Mouse (Mus musculus) gastrocnemius, postnatal 4 days (tissue): ENCODE data around the gene Nme7. TPM values are rescaled to one million over a fixed set of nuclear protein-coding genes. Genes with fewer than 3 reads are reported as not detected.

Experiments
- DNase-seq, 2 experiments: peaks; one replicate each; pipeline ENCODE4 v3.0.0; 2021 to 2022; ENCODE audit warnings: low spot score in 2 of 2, mixed read lengths in 2 of 2
- total RNA-seq, 2 experiments: library from RNA; stranded (reverse); gene quantifications; 2 replicates each; pipeline ENCODE4 v1.2.3; 2021

Gene Nme7
- total RNA-seq, 2 experiments from 2014 or later = 7.7 to 8.5 TPM

DNA sequence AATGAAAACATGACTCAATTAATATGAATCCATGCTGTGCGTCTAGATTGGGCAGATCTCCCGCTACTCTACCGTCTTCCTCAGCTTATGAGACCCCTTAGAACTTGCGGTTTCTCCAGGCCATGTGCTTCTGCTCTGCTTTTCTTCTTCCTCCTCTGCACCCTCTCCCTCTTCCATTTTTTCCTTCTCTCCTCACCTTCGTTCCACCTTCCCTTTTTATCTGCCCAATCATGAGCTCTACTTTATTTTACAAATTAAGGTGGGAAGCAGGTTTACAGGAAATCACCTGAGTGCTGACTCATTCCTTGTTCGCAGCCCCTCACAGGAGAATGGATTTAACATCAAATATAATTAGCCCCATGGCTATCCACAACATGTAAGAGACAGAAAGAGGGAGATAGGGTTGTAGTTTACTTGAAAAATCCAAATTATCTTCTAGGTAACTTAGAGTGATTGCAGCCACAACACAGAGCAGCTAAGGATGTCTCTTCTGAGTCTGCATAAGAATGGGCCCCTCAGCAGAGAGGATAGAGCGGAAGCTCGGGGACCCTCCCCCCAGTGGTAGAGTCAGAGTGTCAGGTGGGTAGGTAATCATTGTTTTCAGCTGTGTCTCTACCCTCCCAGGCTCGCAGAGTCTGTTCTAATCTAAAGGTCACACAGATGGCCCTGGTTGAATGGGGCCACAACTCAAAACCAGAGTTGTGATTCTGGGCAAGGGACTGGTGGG is 73.0 kb downstream of the Nme7 start:
- DNase-seq = no peak

DNA sequence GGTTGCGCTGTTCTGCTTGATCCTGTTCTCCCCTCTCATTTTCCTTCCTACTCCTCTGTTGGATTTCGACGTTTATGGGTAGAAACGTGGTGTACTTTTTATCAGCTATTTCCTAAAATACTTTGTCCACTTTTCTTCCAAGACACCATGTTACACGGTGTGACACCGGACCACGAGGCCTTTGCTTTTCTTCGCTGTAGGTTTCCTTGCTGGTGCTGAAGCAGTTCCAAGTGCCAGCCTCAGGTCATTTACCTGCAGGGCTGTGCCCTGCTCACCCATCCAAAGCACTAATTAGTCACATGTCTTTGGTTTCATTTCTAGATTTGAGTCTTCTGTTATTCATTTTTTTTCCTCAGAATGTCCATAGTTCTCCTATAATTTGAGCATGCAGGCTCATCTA is 79.7 kb downstream of the Nme7 start:
- DNase-seq = no peak

DNA sequence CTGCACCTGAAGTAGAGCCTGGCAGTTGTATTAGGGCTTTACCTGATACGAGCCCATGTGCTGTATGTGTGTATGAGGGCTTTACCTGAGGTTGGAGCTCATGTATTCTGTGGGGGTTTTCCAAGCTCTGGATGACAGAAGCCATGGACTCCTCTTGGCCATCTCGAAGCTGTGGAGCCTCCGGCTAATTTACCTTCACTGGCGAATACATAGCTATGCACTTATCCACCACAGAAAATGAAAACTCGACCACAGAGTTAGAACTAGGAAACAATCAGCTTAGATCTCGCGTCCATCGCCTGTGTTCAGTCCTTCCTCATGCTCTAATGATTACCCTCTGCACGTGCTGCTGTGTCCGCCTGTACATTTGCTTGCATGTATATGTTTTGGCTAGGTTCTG is 80.4 kb downstream of the Nme7 start:
- no peak for DNase-seq

DNA sequence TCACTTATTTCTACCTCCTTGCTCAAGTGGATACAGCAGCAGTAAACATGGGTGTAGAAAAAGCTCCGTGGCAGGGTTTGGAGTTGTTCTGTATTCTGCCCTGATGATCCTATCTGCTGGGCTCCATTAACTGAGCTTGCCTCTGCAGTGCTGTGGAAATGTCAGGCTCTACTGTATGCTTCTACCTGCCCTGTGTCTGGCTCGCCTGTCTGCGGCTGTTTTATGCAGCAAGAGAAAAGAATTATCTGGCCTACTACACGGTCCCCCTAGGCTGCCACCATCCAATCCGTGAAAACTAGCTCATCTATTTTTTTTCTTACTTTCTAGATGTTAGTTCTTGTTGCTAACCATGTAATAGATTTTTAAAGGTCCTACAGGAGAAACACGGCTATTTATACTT is 81.1 kb downstream of the Nme7 start:
- DNase-seq = no peak

GRCm38 (mm10) chr1:164389743-164390142 is 85.8 kb downstream of the Nme7 start:
- DNase-seq = no peak

DNA sequence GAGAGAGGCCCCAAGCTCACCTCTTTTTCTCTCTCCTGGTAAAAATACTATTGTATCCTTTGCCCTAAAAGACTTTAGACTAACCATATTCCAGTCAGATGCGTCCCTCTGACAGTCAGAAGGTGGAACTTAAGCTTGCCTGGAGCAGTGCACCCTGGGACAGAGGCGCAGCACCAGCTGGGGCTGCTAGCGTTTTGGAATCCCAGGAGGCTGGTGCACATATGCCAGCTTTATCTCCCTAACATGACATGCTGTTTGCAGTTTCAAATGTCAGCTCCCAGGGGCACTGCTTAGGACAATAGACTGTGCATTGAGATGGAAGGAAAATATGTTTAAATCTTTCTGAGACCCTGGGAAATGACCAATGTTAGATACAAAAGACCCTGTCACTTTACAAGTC is 88.3 kb downstream of the Nme7 start:
- no peak for DNase-seq

- no peak for DNase-seq
Observed at GRCm38 (mm10) chr1:164395131-164395780, 91.3 kb downstream of the Nme7 start.

DNA sequence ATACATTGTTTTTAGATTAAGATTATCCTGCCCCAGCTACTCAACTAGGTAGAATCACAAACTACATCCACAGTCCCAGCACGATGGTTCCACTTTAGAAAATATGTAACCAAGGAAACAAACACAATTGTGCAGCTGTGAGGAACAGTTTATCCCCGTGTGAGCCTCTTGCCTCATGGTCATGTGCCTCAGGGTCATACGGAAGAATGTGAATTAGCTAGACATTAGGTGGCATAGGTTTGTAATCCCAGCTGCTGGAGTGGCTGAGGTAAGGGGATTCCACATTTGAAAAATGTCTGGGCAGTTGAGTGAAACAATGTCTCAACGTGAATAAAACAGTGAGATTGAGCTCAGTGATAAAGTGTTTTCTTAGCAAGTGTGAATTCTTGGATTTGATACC is 93.8 kb downstream of the Nme7 start:
- no peak for DNase-seq

DNA sequence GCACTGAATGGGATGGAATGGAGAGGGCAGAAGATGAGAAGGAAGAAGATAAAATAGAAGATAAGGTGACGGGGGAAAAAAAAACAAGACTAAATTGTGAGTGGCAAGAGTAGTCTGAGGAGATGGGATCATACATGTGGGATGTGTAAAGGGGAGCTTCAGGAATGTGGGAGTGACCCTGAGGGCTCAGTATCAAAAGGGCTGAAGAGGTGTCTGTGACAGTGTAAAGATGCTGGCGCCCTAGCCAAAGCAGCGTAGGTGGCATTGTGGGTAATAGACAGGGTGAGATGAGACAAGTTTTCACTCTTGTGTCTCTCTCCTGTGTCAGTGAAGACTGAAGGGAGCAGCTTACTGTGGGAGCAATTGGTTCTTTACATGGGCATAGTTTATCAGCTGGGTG is 95.7 kb downstream of the Nme7 start:
- DNase-seq = no peak

GRCm38 (mm10) chr1:164405385-164405802 is 101.5 kb downstream of the Nme7 start:
- DNase-seq = no peak

DNA sequence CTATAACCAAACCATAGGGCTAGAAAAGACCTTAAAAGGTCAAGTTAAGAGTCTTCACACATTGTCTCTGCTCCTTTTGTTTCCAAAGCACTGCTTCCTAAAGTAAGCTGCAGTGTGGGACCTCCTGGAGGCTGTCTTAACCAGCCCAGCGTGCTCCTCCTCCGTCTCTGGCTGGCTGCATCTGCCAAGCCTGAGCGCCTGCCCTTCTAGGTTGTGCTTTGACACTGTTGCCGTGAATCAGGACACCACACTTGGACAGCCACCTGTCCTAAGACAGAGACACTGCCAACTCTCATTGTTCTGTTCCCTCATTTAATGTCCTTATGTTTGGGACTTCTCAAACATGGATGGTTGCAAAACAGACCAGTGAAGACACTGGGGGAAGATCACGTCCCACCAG is 102.6 kb downstream of the Nme7 start:
- no peak for DNase-seq

GRCm38 (mm10) chr1:164408655-164409054 is 104.7 kb downstream of the Nme7 start:
- no peak for DNase-seq

- no peak for DNase-seq
Observed at GRCm38 (mm10) chr1:164411306-164411705, 107.4 kb downstream of the Nme7 start.

DNA sequence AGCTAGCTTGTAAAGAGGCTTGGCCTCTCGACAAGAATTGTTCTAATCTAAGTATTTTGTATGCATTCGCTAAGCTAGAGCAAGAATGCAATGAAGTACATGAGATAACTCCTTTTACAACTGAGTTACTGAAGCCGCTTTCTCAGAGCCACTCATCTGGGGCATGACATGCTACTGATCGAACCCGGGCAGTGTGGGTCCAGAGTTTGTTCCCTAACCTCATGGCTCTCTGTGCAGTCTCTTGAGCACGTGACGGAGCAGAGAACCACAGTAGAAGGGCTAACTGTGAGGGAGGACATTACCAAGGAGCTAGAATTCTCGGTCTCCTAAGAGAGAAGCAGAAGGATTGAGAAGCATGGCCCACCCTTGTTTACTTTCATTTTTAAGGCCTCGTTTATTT is 109.0 kb downstream of the Nme7 start:
- DNase-seq = no peak

DNA sequence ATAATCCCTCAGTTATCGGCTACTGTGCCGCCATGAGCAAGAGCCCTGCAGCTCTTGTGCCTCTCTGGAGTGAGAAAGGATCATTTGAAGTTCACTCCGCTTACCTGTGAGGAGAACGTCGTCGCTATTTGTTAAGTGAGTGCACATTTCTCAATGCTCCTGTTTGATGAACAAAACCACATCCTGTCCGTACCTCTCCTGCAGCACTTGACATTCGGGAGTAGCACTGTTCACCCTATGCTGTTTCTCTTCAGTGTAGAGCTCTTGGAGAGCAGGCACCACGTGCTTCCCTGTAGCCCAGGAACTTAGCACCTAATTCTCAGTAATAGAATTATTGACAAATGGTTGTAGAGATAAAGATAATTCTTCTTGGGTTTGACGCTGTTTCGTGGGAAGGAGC is 109.7 kb downstream of the Nme7 start:
- no peak for DNase-seq

- DNase-seq = no peak
Observed at GRCm38 (mm10) chr1:164415347-164415751, 111.4 kb downstream of the Nme7 start.

- DNase-seq = no peak
Observed at GRCm38 (mm10) chr1:164416692-164417394, 112.9 kb downstream of the Nme7 start.

- no peak for DNase-seq
Observed at GRCm38 (mm10) chr1:164417604-164418003, 113.7 kb downstream of the Nme7 start.

DNA sequence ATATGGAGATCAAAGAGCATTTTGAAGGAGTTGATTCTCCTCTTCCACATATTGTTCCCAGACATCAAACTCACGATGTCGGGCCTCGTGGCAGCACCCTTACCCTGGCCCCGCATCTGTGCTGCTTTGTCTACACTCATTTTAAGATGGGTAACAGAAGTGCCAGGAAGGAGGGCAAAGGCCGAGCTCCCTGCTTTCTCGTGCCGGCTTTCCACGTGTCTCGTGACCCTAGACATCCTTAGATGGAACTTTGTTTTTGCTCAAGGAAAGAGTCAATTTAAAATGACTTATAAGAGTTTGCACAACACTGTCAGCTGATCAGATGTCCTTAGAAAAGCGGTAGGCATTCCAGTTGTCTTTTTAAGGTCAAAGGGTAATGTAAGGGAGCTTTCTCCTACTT is 114.4 kb downstream of the Nme7 start:
- no peak for DNase-seq

DNA sequence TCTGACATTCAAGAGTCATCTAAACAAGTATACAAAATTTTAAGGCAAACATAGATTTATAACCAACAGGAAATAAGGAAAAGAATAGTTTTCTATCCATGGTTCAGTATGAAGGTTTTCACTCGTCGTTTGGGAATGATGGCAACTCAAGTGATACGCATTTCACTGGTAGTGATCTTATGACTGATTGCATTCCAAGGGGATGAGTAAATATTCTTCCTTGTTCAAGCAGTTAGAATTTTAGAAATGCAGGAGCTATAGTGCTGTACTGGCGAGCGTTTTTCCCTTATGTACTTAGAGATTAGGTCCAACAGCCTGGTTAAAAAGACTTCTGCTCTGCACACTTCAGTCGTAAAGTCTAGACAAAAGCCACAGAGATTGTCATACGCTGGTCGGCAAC is 115.5 kb downstream of the Nme7 start:
- DNase-seq = no peak

- DNase-seq = no peak
Observed at GRCm38 (mm10) chr1:164420623-164421354, 116.9 kb downstream of the Nme7 start.

- no peak for DNase-seq
Observed at GRCm38 (mm10) chr1:164426227-164426626, 122.3 kb downstream of the Nme7 start.
